Mouse (Mus musculus) cerebellum, adult 2 months (tissue): ENCODE measurements at regions not wholly inside any gene's neighbourhood (a gene's known extent, or its start where the extent isn't known, plus 50 kb on each side); places are given as distances from the start of the nearest gene placed in this dataset.
"Not testable (repeated sequence)": the region's sequence is repeated elsewhere in the genome, so short reads cannot be mapped to it uniquely, and the experiment has no call there.

ENCODE experiments used
- DNase-seq, 2 experiments: peaks; one replicate each; pipeline ENCODE4 v3.0.0; 2021
- H3K27ac ChIP-seq: fragments of 200-500 bp; 2 replicates; pipeline ENCODE4 v1.5.1; 2012; ENCODE audit warnings: low read length, control low read depth, inconsistent platforms; ENCODE audit not compliant: insufficient read depth
- H3K27me3 ChIP-seq: fragments of 200-500 bp; 2 replicates; pipeline ENCODE4 v1.6.1; 2012; ENCODE audit warnings: inconsistent platforms, mild to moderate bottlenecking, low read length, moderate library complexity; ENCODE audit not compliant: control insufficient read depth, insufficient read depth
- H3K4me1 ChIP-seq: fragments of 200-500 bp; 2 replicates; pipeline ENCODE4 v1.6.1; 2011; ENCODE audit warnings: low read length; ENCODE audit not compliant: control insufficient read depth, insufficient read depth
- H3K4me3 ChIP-seq: fragments of 200-500 bp; replicated peaks from 2 replicates; pipeline ENCODE3; 2011; ENCODE audit warnings: mild to moderate bottlenecking, low read depth, low read length, control low read depth; ENCODE audit not compliant: insufficient read depth
- CTCF ChIP-seq: fragments of 200-500 bp; IDR thresholded peaks from 2 replicates; pipeline ENCODE4 v1.5.1; 2011; ENCODE audit warnings: low read depth, mild to moderate bottlenecking, control low read depth, low read length, moderate library complexity, borderline replicate concordance; ENCODE audit not compliant: insufficient read depth
- POLR2A ChIP-seq: fragments of 200-500 bp; IDR thresholded peaks from 2 replicates; pipeline ENCODE4 v1.6.1; 2011; ENCODE audit warnings: low read length, control low read depth, borderline replicate concordance; ENCODE audit not compliant: insufficient read depth
- WGBS: fragments of 180-500 bp; shearing (Covaris S2); methylation state at CpG from one replicate; pipeline ENCODE4 v1.1.7; 2018; 5-methylcytosine and 5-hydroxymethylcytosine counted together

DNA sequence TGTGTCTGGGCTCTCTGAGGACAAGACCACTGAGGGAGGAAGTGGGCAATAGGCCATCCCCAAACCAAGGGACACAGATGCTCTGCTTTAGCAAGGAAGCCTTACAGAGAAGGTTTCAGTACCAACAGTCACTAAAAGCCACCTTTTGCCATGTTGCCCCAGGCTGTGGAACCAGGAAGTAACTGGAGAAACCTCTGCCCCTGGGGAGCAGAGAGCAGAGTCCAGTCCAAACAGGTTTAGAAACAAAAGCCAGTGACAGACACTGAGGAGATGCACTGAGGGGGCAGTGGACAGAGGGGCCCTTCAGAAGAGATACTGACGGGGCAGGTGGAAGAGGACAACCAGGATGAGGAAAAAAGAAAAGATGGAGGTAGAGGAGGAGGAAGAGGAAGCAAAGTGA is 186.2 kb upstream of the Afdn start:
- H3K27me3 ChIP-seq: no peaks in the 10 kb centered on the region
- no peak for DNase-seq
- 90% methylated on average over 1 of the region's 1 CpGs for WGBS
- no peak overlapping the region for H3K4me3 ChIP-seq
- TF ChIP-seq POLR2A (no peak), CTCF (no peak)
- H3K4me1 ChIP-seq: peaks cover 3% of the 10 kb centered on the region
- H3K27ac ChIP-seq: no peak overlapping the region

- Histone ChIP-seq H3K27ac (no peak overlapping the region), H3K27me3 (no peaks in the 10 kb centered on the region), H3K4me3 (no peak overlapping the region), H3K4me1 (peaks cover 3% of the 10 kb centered on the region)
- 74% methylated on average over 13 of the region's 13 CpGs for WGBS
- TF ChIP-seq CTCF: no peak
- TF ChIP-seq POLR2A: no peak
- no peak for DNase-seq
Measured at GRCm38 (mm10) chr17:13574682-13575444, 185.5 kb upstream of the Afdn start.

DNA sequence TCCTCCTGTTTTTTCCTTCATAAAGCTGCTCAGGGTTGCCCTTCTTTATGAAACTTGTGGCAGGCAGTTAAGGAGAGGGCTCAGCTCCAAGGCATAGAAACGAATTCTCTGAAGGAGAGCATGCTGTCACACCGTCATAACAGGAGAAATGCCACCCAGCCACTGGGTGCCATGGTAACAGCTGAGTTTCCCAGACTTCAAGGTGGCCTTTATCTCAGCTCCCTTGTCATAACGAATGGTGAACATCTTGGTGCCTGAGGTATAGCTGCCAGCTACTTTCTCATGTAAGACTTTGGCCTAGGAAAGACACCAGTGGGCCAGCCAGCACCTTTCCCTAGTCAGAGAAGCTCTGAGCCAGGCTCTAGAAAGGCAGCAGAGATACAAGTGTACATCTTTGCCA is 182.5 kb upstream of the Afdn start:
- no peaks in the 10 kb centered on the region for H3K27me3 ChIP-seq
- DNase-seq: no peak
- no peak overlapping the region for H3K4me3 ChIP-seq
- TF ChIP-seq POLR2A (no peak), CTCF (no peak)
- WGBS: 42% methylated on average over 3 of the region's 3 CpGs
- no peak overlapping the region for H3K27ac ChIP-seq
- no peaks in the 10 kb centered on the region for H3K4me1 ChIP-seq

GRCm38 (mm10) chr17:13581214-13581920 is 179.0 kb upstream of the Afdn start:
- 65% methylated on average over 5 of the region's 5 CpGs for WGBS
- no peaks in the 10 kb centered on the region for H3K27me3 ChIP-seq
- TF ChIP-seq POLR2A (no peak), CTCF (no peak)

GRCm38 (mm10) chr17:13581995-13582588 is 178.2 kb upstream of the Afdn start:
- Histone ChIP-seq H3K27me3 (no peaks in the 10 kb centered on the region), H3K4me1 (peaks cover 11% of the 10 kb centered on the region; the same call in 1 of the 2 replicates), H3K4me3 (no peak overlapping the region), H3K27ac (no peak overlapping the region)
- no peak for TF ChIP-seq POLR2A
- TF ChIP-seq CTCF: no peak
- WGBS: 80% methylated on average over 6 of the region's 6 CpGs
- no peak for DNase-seq

More at GRCm38 (mm10) chr17:13581214-13581920, 179.0 kb upstream of the Afdn start:
- Histone ChIP-seq H3K4me1 (peaks cover 11% of the 10 kb centered on the region; the same call in 1 of the 2 replicates), H3K27ac (no peak overlapping the region), H3K4me3 (no peak overlapping the region)
- DNase-seq: no peak

DNA sequence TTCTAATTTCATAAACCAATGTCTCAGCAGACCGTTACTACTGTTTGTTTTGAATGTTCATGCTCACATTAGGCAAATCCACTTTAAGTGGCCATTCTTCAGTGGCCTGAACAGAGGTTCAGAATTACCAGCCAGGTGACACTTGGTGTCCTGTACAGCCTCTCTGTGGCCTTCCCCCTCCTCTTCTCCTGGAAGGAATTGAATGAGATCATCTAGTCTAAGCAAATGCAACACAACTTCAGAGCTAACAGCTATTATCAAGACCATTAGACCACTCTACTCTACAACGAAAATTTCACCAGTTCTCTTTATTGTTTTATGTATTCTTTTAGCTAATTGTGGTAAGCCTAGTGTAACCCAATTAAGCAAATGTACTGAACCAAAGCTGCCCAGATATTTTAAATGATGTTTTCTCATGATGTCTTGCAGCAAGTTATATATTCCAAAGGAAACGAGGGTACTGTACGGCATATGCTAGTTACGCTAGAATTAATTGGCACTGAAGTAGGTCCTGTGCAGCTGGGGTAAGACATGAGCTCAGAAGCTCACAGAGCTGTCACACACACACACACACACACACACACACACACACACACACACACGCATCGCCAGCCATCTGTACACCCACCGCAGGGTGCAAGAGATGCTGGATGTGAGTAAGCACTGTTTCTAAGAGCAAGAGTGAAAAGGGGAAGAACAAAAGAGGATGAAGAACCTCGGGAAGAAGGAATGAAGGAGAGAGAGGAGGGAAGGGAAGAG is 176.7 kb upstream of the Afdn start:
- Histone ChIP-seq H3K4me1 (peaks cover 11% of the 10 kb centered on the region; the same call in 1 of the 2 replicates), H3K27ac (no peak overlapping the region), H3K4me3 (no peak overlapping the region), H3K27me3 (no peaks in the 10 kb centered on the region)
- 19% methylated on average over 9 of the region's 9 CpGs for WGBS
- peak; percentile 50 to 60 for DNase-seq
- no peak for TF ChIP-seq CTCF
- no peak for TF ChIP-seq POLR2A

DNA sequence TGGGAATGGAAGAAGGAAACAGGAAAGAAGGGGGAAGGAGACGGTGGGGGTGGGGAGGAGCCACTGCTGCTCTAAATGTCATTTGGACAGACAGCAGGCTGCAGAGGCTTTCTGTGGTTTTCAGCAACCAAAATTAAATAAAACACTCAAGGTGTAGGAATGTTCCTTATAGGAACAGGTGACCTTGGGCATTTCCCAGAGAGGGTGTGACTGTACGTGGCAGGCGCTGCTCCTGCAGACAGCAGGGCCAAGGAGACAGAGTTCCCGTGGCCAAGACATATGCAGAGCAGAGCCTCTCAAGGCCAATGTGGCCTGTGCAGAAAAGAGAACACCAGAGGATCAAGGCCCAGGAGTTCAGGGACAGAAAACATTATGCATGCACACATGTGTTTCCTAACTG is 175.9 kb upstream of the Afdn start:
- H3K27ac ChIP-seq: no peak overlapping the region
- H3K4me1 ChIP-seq: peaks cover 11% of the 10 kb centered on the region; the same call in 1 of the 2 replicates
- peak in 1 of 2 experiments; percentile 29 for DNase-seq
- H3K27me3 ChIP-seq: no peaks in the 10 kb centered on the region
- WGBS: 21% methylated on average over 4 of the region's 4 CpGs
- no peak overlapping the region for H3K4me3 ChIP-seq
- TF ChIP-seq POLR2A (no peak), CTCF (no peak)

GRCm38 (mm10) chr17:13590240-13590837 is 170.0 kb upstream of the Afdn start:
- not testable (repeated sequence) for H3K4me3 ChIP-seq, H3K27ac ChIP-seq, DNase-seq, H3K27me3 ChIP-seq, H3K4me1 ChIP-seq
- 83% methylated on average over 1 of the region's 1 CpGs for WGBS
